Mouse (Mus musculus): ENCODE measurements around the gene AI481877. TPM values are rescaled to one million over a fixed set of nuclear protein-coding genes. Genes with fewer than 3 reads are reported as not detected.
A peak's percentile ranks its signal among the peaks of the same experiment; 100 is the strongest.

The AI481877 gene
- total RNA-seq, 2 experiments from 2014 or later, result not detected

GRCm38 (mm10) chr4:59034325-59034917, 104.4 kb downstream of the AI481877 start:
- peak; percentile 19 for DNase-seq

GRCm38 (mm10) chr4:59016922-59017321, 121.9 kb downstream of the AI481877 start:
- DNase-seq, result no peak

GRCm38 (mm10) chr4:59015181-59015580, 123.6 kb downstream of the AI481877 start:
- DNase-seq, result no peak

- no peak for DNase-seq
Observed at GRCm38 (mm10) chr4:59011446-59011845, 127.3 kb downstream of the AI481877 start.

GRCm38 (mm10) chr4:59009696-59010095, 129.1 kb downstream of the AI481877 start:
- no peak for DNase-seq

- no peak for DNase-seq
Observed at GRCm38 (mm10) chr4:59009186-59009585, 129.6 kb downstream of the AI481877 start.

- DNase-seq, result no peak
Observed at GRCm38 (mm10) chr4:59007974-59008373, 130.8 kb downstream of the AI481877 start.

DNA sequence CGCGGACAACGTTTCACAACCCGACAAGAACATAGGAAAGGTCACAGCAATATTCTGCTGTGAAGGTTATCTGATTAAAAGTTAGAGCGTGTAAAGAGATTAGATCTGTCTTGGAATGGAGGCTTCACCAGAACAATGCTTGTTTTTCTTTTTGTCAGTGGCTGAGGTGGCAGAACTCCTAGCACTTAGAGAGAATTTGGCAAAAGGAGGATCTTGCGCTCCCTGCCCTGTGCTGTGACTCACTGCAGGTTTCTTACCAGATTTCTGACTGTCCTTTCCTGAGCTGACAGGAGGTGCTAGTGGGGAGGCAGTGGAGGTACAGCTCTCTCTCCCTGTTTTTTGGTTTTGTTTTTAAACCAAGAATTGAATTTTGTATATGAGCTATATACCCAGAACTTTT, 131.8 kb downstream of the AI481877 start:
- DNase-seq, result no peak

- DNase-seq, result no peak
Observed at GRCm38 (mm10) chr4:59006211-59006610, 132.6 kb downstream of the AI481877 start.

DNA sequence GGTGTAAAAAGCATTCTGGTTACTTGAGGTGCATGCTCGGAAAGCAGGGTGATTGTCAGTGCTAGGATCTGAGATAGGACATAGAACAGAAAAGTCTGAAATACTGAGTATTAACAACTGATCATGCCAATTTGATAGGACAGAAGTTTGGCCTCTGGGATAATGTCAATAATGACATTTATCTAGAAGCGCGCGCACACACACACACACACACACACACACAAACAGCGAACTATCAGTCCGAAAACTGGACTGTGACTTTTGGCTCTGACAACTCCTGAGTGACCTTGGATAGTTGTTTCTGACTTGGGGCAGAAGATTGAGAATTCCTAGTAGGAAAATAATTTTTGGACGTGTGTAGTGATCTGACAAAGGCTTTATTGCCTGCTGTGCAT, 135.0 kb downstream of the AI481877 start:
- DNase-seq, result no peak

GRCm38 (mm10) chr4:59002948-59003805, 135.6 kb downstream of the AI481877 start, which contains the start of gene Gm20503:
Gene Gm20503 (plus strand): TSS chr4:59003210.
- peak; percentile 91 for DNase-seq

DNA sequence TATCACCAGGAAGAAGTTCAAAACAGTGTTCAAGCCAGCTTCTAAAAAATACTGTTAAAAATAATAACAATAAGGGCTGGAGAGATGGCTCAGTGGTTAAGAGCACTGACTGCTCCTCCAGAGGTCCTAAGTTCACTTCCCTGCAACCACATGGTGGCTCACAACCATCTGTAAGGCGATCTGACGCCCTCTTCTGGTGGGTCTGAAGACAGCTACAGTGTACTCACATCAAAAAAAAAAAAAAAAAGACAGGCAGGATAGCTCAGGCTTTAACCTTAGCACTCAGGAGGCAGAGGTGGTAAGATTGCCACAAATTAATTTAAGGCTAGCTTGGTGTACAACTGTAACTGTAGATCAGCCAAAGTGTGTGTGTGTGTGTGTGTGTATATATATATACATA, 138.2 kb downstream of the AI481877 start:
- DNase-seq, result no peak

DNA sequence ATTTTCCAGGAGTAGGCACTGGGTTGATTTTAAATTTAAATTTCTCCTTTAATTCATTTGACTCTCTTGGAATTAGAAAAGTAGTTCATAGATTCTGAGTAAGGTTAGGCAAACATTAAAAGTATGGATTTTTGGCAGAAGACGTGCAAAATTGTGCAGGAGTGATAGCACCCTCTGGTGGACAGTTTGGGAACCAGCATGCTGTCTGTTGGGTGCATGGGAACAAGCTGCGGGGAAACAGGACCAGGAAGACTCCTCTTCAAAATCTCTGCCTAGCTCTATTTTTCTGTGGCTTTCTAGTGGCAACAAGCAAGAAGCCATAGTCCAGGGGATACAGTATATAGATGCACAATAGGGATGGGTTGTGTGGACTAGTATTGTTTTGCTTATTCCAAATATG, 139.1 kb downstream of the AI481877 start:
- DNase-seq, result peak; percentile 71

DNA sequence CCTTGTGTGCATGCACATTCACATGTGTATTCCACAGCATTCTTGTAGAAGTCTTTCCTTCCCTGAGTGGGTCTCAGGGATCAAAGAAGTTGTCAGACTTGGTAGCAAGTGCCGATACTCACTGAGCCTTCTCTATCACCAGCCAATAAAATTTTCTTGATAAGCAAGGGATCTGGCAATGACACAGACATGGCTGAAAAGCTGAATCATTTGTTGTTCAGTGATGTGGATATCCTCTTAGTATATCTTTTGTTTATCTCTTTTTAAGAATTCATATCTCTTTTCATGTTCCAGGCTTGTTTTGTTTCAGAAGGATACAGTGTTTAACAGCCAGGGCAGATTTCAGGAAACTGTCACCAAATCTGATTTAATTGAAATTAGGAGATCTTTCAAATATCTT, 140.1 kb downstream of the AI481877 start:
- no peak for DNase-seq

DNA sequence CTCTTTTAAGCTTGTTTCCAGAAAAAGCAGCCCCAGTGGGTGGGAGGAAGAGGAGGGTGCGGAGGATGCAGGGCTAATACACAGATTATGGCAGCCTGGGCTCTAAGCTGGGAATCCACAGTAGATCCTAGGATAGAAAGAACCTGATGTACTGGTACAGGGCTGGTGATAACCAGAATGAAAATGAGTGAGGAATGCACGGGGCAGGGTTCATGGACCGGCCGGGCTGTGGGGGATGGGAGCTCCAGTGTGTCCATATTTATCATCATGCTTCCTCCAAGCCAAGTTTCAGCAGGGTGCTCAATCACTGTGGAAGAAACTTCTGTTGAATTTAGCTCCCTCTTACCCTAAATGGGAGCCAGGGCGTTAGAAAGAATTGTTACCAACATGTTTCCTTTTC, 141.7 kb downstream of the AI481877 start:
- no peak for DNase-seq

DNA sequence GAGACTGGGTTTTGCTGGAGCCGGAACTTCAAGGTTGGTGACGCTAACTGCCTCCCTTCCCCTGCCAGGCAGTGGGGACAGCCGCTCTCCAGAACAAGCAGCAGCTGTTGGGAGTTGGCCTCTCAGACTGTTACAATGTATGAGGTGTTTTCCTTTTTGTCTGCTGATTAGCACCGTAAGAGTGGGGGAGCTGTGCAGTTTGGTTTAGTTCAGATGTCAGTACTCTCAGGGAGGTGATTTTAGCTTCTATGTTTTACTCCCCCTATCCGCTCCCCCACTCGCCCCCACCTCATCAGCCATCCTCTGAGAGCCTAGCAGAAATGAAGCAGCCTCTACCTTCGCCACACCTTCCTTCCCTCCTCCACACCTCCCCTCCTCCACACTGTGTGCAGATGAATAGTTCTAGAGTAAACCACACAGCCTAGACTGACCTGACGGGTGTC, 143.5 kb downstream of the AI481877 start:
- no peak for DNase-seq

DNA sequence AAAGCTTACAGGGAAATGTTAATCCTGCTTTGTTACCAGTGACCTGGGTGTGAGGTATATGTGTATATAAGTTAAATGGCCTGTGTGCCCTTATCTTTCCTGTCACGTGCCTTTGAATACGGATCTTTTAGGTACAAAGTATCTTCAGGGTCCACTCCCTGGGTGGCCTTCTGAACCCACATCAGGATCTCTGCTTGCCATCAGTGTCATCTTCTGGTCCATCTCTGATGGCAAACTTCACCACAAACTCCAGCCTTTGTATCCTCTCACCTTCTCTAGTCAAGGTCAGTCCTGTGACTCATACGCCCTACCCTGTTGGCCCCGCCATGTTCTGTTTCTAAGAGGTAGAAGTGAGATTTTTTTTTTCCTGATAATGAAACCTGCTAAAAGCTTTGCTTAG, 144.0 kb downstream of the AI481877 start, which contains the start of gene Dnajc25:
TSS of gene Dnajc25 (plus strand) at position 301 of the 400 bp plus-strand sequence.
- no peak for DNase-seq

Other genes starting within 250 kb of the AI481877 start
- gene Ecpas, start 226.2 kb downstream of the AI481877 start, total RNA-seq (2021), result 100 to 1,000 TPM; 218 to 227 TPM
- gene Zkscan16, start 195.4 kb downstream of the AI481877 start, total RNA-seq (2021), result under 1 TPM; 0.21 to 0.25 TPM
- 1 to 10 TPM; 4.7 to 5.1 TPM for gene Ptgr1, start 151.9 kb downstream of the AI481877 start, total RNA-seq (2021)
- gene Dnajc25, start 143.9 kb downstream of the AI481877 start, total RNA-seq (2021), result 10 to 100 TPM; 11.3 to 13.7 TPM
- 1 to 10 TPM in 1 of 2 experiments, not detected in 1; 1.3 TPM for gene Gm20503, start 135.8 kb downstream of the AI481877 start, total RNA-seq (2021)
- 10 to 100 TPM; 27.3 to 32.5 TPM for gene Gng10, start 103.9 kb downstream of the AI481877 start, total RNA-seq (2021)
- 10 to 100 TPM; 14.2 to 19.7 TPM for gene Ugcg, start 50.3 kb upstream of the AI481877 start, total RNA-seq (2021)